Mouse (Mus musculus): ENCODE data around the gene Smad9.

The Smad9 gene

GRCm38 (mm10) chr3:54755145-54756041, at the start of gene Smad9:
Gene Smad9, plus strand, starts transcription at chr3:54755582.
- peak; percentile 57 for DNase-seq (ENCODE audit: low spot score)

DNA sequence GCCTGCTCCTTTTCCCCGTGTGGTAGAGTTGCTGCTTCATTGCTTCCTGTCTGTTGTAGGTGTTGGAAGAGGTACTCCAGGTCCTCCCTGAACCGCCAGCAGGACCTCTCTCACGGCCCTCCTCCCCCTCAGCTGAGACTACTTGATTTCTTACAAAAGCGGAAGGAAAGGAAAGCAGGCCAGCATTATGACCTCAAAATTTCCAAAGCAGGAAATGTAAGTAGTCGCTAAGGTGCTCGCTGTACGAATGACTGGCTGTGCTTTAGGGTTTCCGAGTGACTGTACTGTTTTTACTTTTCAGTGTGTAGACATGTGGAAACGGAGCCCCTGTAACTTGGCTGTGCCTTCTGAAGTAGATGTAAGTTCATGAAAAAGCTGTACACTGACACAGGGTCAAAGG, 46.4 kb upstream of the Smad9 start:
- DNase-seq (ENCODE audit: low spot score) = no peak

DNA sequence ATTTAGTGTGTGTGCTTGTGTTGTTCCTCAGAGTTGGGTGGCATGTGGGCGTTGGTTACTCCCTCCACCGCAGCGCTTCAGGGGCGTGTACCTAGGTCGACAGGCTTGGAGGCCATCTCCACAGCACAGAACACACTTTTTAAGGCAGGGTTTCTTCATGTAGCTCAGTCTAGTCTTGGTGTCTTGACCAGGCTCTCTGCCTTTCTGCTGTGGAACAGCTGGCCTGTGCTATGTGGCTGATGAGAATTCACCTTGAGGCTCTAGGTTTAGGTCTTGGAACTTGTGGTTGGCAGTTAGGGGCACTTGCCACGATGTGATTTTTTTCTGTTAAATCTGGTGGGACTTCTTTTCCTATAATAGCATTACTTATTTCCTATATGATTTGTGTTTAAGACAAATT, 41.1 kb upstream of the Smad9 start, which contains the start of gene Gm21958:
TSS of gene Gm21958 (minus strand) at position 101 of the 400 bp plus-strand sequence.
- no peak for DNase-seq (ENCODE audit: low spot score)

DNA sequence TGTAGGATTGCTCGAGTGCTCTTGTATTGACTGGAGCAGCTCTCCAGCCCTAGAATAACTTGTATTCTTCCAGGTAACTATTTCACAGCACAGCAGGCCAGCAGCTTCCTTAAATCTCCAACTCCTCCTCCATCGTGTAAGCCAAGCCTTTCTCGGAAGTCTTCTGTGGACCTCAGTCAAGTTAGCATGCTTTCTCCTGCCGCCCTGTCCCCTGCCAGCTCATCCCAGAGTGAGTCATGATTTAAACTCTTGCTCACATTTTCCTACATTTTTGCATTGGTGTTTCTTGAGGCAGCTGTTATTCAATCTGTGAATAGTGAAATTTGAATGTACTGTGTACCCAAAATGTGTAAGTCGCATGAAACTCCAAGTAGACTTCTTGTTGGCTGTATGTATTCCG, 39.9 kb upstream of the Smad9 start:
- no peak for DNase-seq (ENCODE audit: low spot score)

- no peak for DNase-seq (ENCODE audit: low spot score)
Measured at GRCm38 (mm10) chr3:54717348-54717747, 38.0 kb upstream of the Smad9 start.

DNA sequence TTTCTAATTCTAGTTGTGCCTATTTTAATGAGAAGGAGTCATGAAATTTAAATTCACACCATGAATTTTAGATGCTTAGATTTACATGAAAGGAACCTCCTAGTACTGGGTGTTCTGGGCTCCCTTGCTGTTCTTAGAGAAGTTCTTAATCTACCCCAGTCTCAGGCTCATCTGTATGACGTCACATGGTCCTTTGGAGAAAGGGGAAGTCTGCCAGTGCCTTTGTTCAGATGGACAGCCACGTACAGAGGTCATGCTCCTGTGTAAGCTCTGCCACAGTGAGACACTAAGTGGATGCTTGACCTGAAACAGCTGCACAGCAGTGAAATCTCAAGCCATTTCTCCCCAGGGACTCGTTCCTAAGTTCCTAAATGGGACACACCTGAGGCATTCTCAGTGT, 36.4 kb upstream of the Smad9 start:
- DNase-seq (ENCODE audit: low spot score) = peak; percentile 7

GRCm38 (mm10) chr3:54723741-54724500, 31.5 kb upstream of the Smad9 start:
- no peak for DNase-seq (ENCODE audit: low spot score)

- DNase-seq (ENCODE audit: low spot score) = no peak
Measured at GRCm38 (mm10) chr3:54725344-54725743, 30.0 kb upstream of the Smad9 start.

- DNase-seq (ENCODE audit: low spot score) = no peak
Measured at GRCm38 (mm10) chr3:54727588-54727987, 27.8 kb upstream of the Smad9 start.

- DNase-seq (ENCODE audit: low spot score) = no peak
Measured at GRCm38 (mm10) chr3:54728100-54728499, 27.3 kb upstream of the Smad9 start.

DNA sequence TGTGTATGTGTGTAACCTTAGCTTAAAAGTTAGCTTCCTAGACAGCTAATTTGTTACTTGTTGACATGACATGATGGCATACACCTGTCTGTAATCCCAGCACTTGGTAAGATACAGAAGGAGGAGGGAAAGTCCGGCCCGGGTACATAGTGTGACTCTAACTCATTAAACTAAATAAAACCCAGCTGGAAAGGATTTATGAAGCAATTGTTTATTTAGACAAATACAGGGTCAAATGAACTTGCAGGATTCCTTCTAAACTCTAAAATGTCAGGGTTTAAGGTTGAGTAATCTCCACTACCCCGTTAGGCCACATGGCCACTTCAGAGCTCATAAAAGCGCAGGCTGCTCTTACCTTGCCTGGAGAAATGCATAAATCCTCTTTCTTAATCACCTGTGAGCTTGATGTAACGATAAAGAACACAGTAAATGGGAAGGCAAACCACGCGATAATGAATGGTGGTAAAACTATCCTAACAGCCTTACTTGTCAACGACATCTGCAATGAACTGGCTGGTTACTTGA, 23.7 kb upstream of the Smad9 start:
- DNase-seq (ENCODE audit: low spot score) = no peak

DNA sequence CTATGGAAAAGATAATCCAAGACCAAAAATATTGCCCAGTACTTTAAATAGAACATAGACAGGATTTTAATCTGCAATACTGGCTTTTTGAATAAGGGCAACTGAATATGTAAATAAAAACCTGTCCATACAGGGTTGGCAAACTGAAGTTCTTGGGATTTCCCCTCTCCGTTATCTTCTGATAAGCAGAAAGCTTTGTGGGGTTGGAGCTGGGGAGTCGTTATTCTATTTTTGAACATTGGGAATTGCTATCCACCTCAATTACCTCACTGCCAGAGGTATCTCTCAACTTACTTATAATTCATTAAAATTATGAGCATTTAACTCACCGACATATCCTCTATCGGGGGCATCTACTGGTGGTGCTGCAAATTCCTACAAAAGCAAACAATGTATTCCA, 23.0 kb upstream of the Smad9 start:
- no peak for DNase-seq (ENCODE audit: low spot score)

DNA sequence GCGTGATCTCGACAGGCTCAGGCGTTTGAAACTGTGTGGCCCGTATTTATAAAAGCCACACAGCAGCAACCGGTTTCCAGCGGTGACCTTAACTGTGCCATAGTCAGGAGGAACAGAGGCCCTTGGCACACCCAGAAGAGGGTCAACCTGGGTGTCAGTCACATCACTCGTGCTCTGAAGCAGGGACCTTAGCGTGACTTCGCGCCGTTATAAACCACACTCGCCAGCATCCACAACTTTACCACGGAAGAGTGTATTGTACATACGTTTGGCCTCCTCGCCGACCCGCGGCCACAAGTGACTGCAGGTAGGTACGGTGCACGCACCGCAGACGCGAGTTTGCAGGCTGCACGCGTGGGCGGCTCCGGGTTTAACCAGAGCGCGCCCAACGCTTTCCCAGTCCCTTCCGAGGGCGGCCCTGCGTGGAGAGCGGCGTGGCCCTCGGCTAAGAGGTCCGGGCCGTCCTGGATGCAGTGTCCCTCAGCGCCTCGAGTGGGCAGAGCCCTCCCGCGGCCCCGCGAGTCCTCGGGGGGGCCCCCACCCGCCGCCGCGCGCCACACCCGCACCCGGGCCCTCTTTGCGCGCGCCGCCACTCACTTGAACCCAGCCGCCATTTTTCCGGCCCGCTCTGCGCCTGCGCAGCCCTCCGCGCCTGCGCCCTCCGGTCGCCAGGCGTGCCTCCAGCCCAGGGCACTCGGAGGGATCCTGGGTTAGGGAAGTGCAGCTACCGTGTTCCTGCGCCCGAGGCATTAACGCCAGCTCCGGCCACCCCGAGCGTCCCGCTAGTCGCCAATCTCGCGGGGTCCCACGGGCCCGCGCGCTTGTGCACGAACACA, 20.8 kb upstream of the Smad9 start:
- DNase-seq (ENCODE audit: low spot score) = peak; percentile 89

GRCm38 (mm10) chr3:54735247-54736046, 19.9 kb upstream of the Smad9 start, which contains the start of the genes Exosc8 and Alg5:
Gene Exosc8, minus strand, starts transcription at chr3:54735393.
Gene Alg5, plus strand, starts transcription at chr3:54735539.
- peak; percentile 82 for DNase-seq (ENCODE audit: low spot score)

GRCm38 (mm10) chr3:54736101-54736927, 19.1 kb upstream of the Smad9 start:
- peak; percentile 51 for DNase-seq (ENCODE audit: low spot score)

- DNase-seq (ENCODE audit: low spot score) = no peak
Measured at GRCm38 (mm10) chr3:54737317-54737716, 18.1 kb upstream of the Smad9 start.

DNA sequence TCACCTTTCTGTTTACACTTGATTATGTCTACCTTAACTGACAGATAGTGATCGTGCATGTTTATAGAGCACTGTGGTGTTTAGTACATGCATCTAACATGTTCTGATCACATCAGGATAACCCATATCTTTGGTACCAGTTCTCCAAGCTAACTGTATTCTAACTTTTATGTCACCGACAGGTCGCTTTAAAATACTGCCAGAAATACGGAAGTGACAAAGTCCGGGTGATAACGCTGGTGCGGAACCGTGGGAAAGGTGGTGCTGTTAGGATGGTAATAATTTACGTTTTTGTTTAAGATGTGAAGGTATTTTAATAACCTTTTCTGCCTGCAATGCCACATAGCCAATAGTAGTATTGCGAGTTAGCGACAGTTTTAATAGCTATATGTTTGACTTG, 13.4 kb upstream of the Smad9 start:
- no peak for DNase-seq (ENCODE audit: low spot score)

- peak; percentile 48 for DNase-seq (ENCODE audit: low spot score)
Measured at GRCm38 (mm10) chr3:54745799-54746198, 9.6 kb upstream of the Smad9 start.

- DNase-seq (ENCODE audit: low spot score) = no peak
Measured at GRCm38 (mm10) chr3:54753411-54753810, 2.0 kb upstream of the Smad9 start.

DNA sequence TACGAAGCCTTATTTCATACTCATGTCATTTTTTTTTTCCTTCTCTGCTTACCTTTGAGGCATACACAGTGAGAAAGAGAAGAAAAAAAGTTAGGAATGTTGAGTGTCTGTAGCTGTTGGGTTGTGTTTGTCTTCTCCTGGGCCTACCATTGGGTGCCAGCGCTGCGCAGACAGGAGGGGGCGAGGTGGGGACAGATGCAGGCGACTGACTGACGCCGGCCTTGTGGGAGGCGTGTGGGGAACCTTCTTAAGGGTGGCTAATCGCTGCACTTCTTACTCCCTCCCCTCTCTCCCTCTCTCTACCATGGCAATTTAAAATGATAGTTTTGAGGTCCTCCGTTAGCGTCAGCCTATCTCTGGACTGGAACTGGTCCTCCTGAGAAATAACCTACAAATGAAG, 676 bp downstream of the Smad9 start:
- DNase-seq (ENCODE audit: low spot score) = peak; percentile 46
